Mouse (Mus musculus): ENCODE results near the gene Vmn1r6. TPM values are rescaled to one million over a fixed set of nuclear protein-coding genes. Genes with fewer than 3 reads are reported as not detected.
"Not testable (repeated sequence)": the region's sequence is repeated elsewhere in the genome, so short reads cannot be mapped to it uniquely, and the experiment has no call there.

The Vmn1r6 gene
- polyA plus RNA-seq (2014; fragmentation: Nextera tagmentation; extraction: Ambion mirVana), result not detected in 2 replicates

- no peak within 1 kb of the TSS for H3K4me3 ChIP-seq (ENCODE audit: low read depth, low read length)
- WGBS, result 61% methylated on average over 2 of the region's 2 CpGs
- TF ChIP-seq CTCF (IDR thresholded peaks at IDR 0.05; ENCODE audit: low read depth), result no peak
- no peaks in the 10 kb centered on the region for H3K27me3 ChIP-seq (ENCODE audit: insufficient read depth, low read length)
- H3K9me3 ChIP-seq (ENCODE audit: low read depth, low read length), result no peaks in the 10 kb centered on the region
- H3K4me1 ChIP-seq (ENCODE audit: insufficient read depth), result no peaks in the 10 kb centered on the region
- H3K27ac ChIP-seq (ENCODE audit: low read depth), result no peak within 1 kb of the TSS
- no peaks in the 10 kb centered on the region for H3K36me3 ChIP-seq (ENCODE audit: insufficient read depth)
- ATAC-seq (ENCODE audit: insufficient read depth) (no peak), DNase-seq (no peak)
- no peak within 1 kb of the TSS for H3K4me2 ChIP-seq
- no peak within 1 kb of the TSS for H3K9ac ChIP-seq
Observed at GRCm38 (mm10) chr6:56996943-56997342, at the start of gene Vmn1r6. Vmn1r6 (plus strand) TSS chr6:56997243.

GRCm38 (mm10) chr6:56956436-56956835, 40.6 kb upstream of the Vmn1r6 start:
- H3K4me1 ChIP-seq (ENCODE audit: insufficient read depth), result no peaks in the 10 kb centered on the region
- DNase-seq, result no peak
- no peak overlapping the region for H3K4me2 ChIP-seq
- no peaks in the 10 kb centered on the region for H3K9me3 ChIP-seq (ENCODE audit: low read depth, low read length)
- H3K36me3 ChIP-seq (ENCODE audit: insufficient read depth), result no peaks in the 10 kb centered on the region
- ATAC-seq (ENCODE audit: insufficient read depth), result no peak
- H3K4me3 ChIP-seq (ENCODE audit: low read depth, low read length), result no peak overlapping the region
- WGBS, result 66% methylated on average over 5 of the region's 5 CpGs
- H3K27me3 ChIP-seq (ENCODE audit: insufficient read depth, low read length), result no peaks in the 10 kb centered on the region
- H3K9ac ChIP-seq, result no peak overlapping the region
- no peak overlapping the region for H3K27ac ChIP-seq (ENCODE audit: low read depth)
- no peak for TF ChIP-seq CTCF (IDR thresholded peaks at IDR 0.05; ENCODE audit: low read depth)

GRCm38 (mm10) chr6:56969973-56970372, 27.1 kb upstream of the Vmn1r6 start, which contains the start of gene Vmn1r5:
Vmn1r5 (plus strand) TSS chr6:56970273.
- H3K9ac ChIP-seq, result no peak within 1 kb of the TSS
- H3K36me3 ChIP-seq (ENCODE audit: insufficient read depth), result no peaks in the 10 kb centered on the region
- ATAC-seq (ENCODE audit: insufficient read depth) (no peak), DNase-seq (no peak)
- no peaks in the 10 kb centered on the region for H3K4me1 ChIP-seq (ENCODE audit: insufficient read depth)
- H3K4me3 ChIP-seq (ENCODE audit: low read depth, low read length), result no peak within 1 kb of the TSS
- no peaks in the 10 kb centered on the region for H3K9me3 ChIP-seq (ENCODE audit: low read depth, low read length)
- H3K27ac ChIP-seq (ENCODE audit: low read depth), result no peak within 1 kb of the TSS
- TF ChIP-seq CTCF (IDR thresholded peaks at IDR 0.05; ENCODE audit: low read depth), result no peak
- no peak within 1 kb of the TSS for H3K4me2 ChIP-seq
- no peaks in the 10 kb centered on the region for H3K27me3 ChIP-seq (ENCODE audit: insufficient read depth, low read length)

- not testable (repeated sequence) for ATAC-seq (ENCODE audit: insufficient read depth)
Observed at GRCm38 (mm10) chr6:57025224-57025623, 28.2 kb downstream of the Vmn1r6 start, which contains the start of gene Vmn1r7. Vmn1r7 (minus strand) TSS chr6:57025324.

GRCm38 (mm10) chr6:57031984-57032383, 34.9 kb downstream of the Vmn1r6 start, which contains the start of gene Vmn1r8:
Vmn1r8 (plus strand) TSS chr6:57032284.
- no peak within 1 kb of the TSS for H3K4me2 ChIP-seq
- H3K9ac ChIP-seq, result no peak within 1 kb of the TSS
- no peak for TF ChIP-seq CTCF (IDR thresholded peaks at IDR 0.05; ENCODE audit: low read depth)
- H3K36me3 ChIP-seq (ENCODE audit: insufficient read depth), result no peaks in the 10 kb centered on the region
- H3K9me3 ChIP-seq (ENCODE audit: low read depth, low read length), result no peaks in the 10 kb centered on the region
- no peaks in the 10 kb centered on the region for H3K27me3 ChIP-seq (ENCODE audit: insufficient read depth, low read length)
- no peak within 1 kb of the TSS for H3K27ac ChIP-seq (ENCODE audit: low read depth)
- DNase-seq (no peak), ATAC-seq (ENCODE audit: insufficient read depth) (no peak)
- no peak within 1 kb of the TSS for H3K4me3 ChIP-seq (ENCODE audit: low read depth, low read length)
- H3K4me1 ChIP-seq (ENCODE audit: insufficient read depth), result no peaks in the 10 kb centered on the region

More at GRCm38 (mm10) chr6:57025224-57025623, 28.2 kb downstream of the Vmn1r6 start, which contains the start of gene Vmn1r7:
- not testable (repeated sequence) for H3K4me2 ChIP-seq; H3K9me3 ChIP-seq (ENCODE audit: low read depth, low read length); DNase-seq; H3K4me3 ChIP-seq (ENCODE audit: low read depth, low read length); H3K4me1 ChIP-seq (ENCODE audit: insufficient read depth); H3K36me3 ChIP-seq (ENCODE audit: insufficient read depth); H3K27ac ChIP-seq (ENCODE audit: low read depth); H3K9ac ChIP-seq; H3K27me3 ChIP-seq (ENCODE audit: insufficient read depth, low read length)
- WGBS, result 84% methylated on average over 2 of the region's 2 CpGs

GRCm38 (mm10) chr6:57034674-57035073, 37.6 kb downstream of the Vmn1r6 start:
- TF ChIP-seq CTCF (IDR thresholded peaks at IDR 0.05; ENCODE audit: low read depth), result no peak
- H3K4me2 ChIP-seq, result no peak overlapping the region
- no peak overlapping the region for H3K27ac ChIP-seq (ENCODE audit: low read depth)
- no peaks in the 10 kb centered on the region for H3K4me1 ChIP-seq (ENCODE audit: insufficient read depth)
- H3K9ac ChIP-seq, result no peak overlapping the region
- no peak overlapping the region for H3K4me3 ChIP-seq (ENCODE audit: low read depth, low read length)
- no peaks in the 10 kb centered on the region for H3K9me3 ChIP-seq (ENCODE audit: low read depth, low read length)
- H3K36me3 ChIP-seq (ENCODE audit: insufficient read depth), result no peaks in the 10 kb centered on the region
- no peak for DNase-seq
- H3K27me3 ChIP-seq (ENCODE audit: insufficient read depth, low read length), result no peaks in the 10 kb centered on the region
- no peak for ATAC-seq (ENCODE audit: insufficient read depth)
- WGBS, result 80% methylated on average over 2 of the region's 2 CpGs

Other genes starting within 250 kb of the Vmn1r6 start
- gene Kbtbd2, start 199.4 kb upstream of the Vmn1r6 start, polyA plus RNA-seq (2014; fragmentation: Nextera tagmentation; extraction: Ambion mirVana), result 33.5 and 33.9 TPM in 2 replicates
- gene Fkbp9, start 165.2 kb upstream of the Vmn1r6 start, polyA plus RNA-seq (2014; fragmentation: Nextera tagmentation; extraction: Ambion mirVana), result 178 and 186 TPM in 2 replicates
- gene Nt5c3, start 73.3 kb upstream of the Vmn1r6 start, polyA plus RNA-seq (2014; fragmentation: Nextera tagmentation; extraction: Ambion mirVana), result 60.7 and 63.3 TPM in 2 replicates
- 0.12 and 0.20 TPM in 2 replicates for gene Vmn1r4, start 73.2 kb upstream of the Vmn1r6 start, polyA plus RNA-seq (2014; fragmentation: Nextera tagmentation; extraction: Ambion mirVana)
- not detected in 2 replicates for gene Vmn1r5, start 27.0 kb upstream of the Vmn1r6 start, polyA plus RNA-seq (2014; fragmentation: Nextera tagmentation; extraction: Ambion mirVana)
- gene Vmn1r7, start 28.1 kb downstream of the Vmn1r6 start, polyA plus RNA-seq (2014; fragmentation: Nextera tagmentation; extraction: Ambion mirVana), result not detected in 2 replicates
- gene Vmn1r8, start 35.0 kb downstream of the Vmn1r6 start, polyA plus RNA-seq (2014; fragmentation: Nextera tagmentation; extraction: Ambion mirVana), result not detected in 2 replicates
- not detected in 2 replicates for gene Vmn1r9, start 69.5 kb downstream of the Vmn1r6 start, polyA plus RNA-seq (2014; fragmentation: Nextera tagmentation; extraction: Ambion mirVana)
- gene Vmn1r10, start 112.2 kb downstream of the Vmn1r6 start, polyA plus RNA-seq (2014; fragmentation: Nextera tagmentation; extraction: Ambion mirVana), result not detected in 2 replicates
- gene Vmn1r11, start 136.2 kb downstream of the Vmn1r6 start, polyA plus RNA-seq (2014; fragmentation: Nextera tagmentation; extraction: Ambion mirVana), result not detected in 2 replicates
- not detected in 2 replicates for gene Vmn1r12, start 159.7 kb downstream of the Vmn1r6 start, polyA plus RNA-seq (2014; fragmentation: Nextera tagmentation; extraction: Ambion mirVana)
- gene Vmn1r13, start 206.0 kb downstream of the Vmn1r6 start, polyA plus RNA-seq (2014; fragmentation: Nextera tagmentation; extraction: Ambion mirVana), result not detected in 2 replicates
- gene Vmn1r14, start 234.4 kb downstream of the Vmn1r6 start, polyA plus RNA-seq (2014; fragmentation: Nextera tagmentation; extraction: Ambion mirVana), result not detected in 2 replicates